Mouse (Mus musculus) embryonic facial prominence, embryonic 14.5 days (tissue): ENCODE data around the gene Atxn1. TPM values are rescaled to one million over a fixed set of nuclear protein-coding genes. Genes with fewer than 3 reads are reported as not detected.

Source experiments
- ATAC-seq: fragments of 200-750 bp; cut with Nextera tagmentation; 2 replicates; pipeline ENCODE4 v1.8.0; 2017; ENCODE audit warnings: low read depth, moderate number of reproducible peaks, moderate TSS enrichment
- DNase-seq: peaks from one replicate; pipeline ENCODE4 v3.0.0-alpha.2; 2015; ENCODE audit warnings: low spot score
- H3K27ac ChIP-seq: fragments of 300-500 bp; sonication (generic); replicated peaks from 2 replicates; pipeline ENCODE4 v1.5.1; 2014; ENCODE audit warnings: low read depth, mild to moderate bottlenecking, low read length, moderate library complexity
- H3K27me3 ChIP-seq: fragments of 300-500 bp; sonication (generic); replicated peaks from 2 replicates; pipeline ENCODE4 v1.6.1; 2014; ENCODE audit warnings: low read length; ENCODE audit not compliant: control insufficient read depth, insufficient read depth
- H3K36me3 ChIP-seq: fragments of 300-500 bp; sonication (generic); 2 replicates; pipeline ENCODE4 v1.6.1; 2014; ENCODE audit warnings: low read length, mixed read lengths; ENCODE audit not compliant: control insufficient read depth, insufficient read depth
- H3K4me1 ChIP-seq: fragments of 300-500 bp; sonication (generic); 2 replicates; pipeline ENCODE4 v1.6.1; 2014; ENCODE audit warnings: antibody characterized with exemption, low read length; ENCODE audit not compliant: control insufficient read depth, insufficient read depth
- H3K4me2 ChIP-seq: fragments of 300-500 bp; sonication (generic); 2 replicates; pipeline ENCODE4 v1.6.1; 2014; ENCODE audit warnings: low read depth, mild to moderate bottlenecking, low read length, moderate library complexity, mixed read lengths
- H3K4me3 ChIP-seq: fragments of 300-500 bp; sonication (generic); 2 replicates; pipeline ENCODE4 v1.5.1; 2014; ENCODE audit warnings: low read depth, mild to moderate bottlenecking, low read length
- H3K9ac ChIP-seq: fragments of 300-500 bp; sonication (generic); 2 replicates; pipeline ENCODE4 v1.6.1; 2014; ENCODE audit warnings: low read depth, mild to moderate bottlenecking, low read length, moderate library complexity, mixed read lengths
- H3K9me3 ChIP-seq: fragments of 300-500 bp; sonication (generic); 2 replicates; pipeline ENCODE4 v1.6.1; 2016; ENCODE audit warnings: low read length; ENCODE audit not compliant: control insufficient read depth
- WGBS: fragments of 180-500 bp; shearing (Covaris S2); extraction: QIAGEN DNeasy Blood & Tissue Kit; methylation state at CpG from one replicate; pipeline ENCODE4 v1.1.7; 2014; 5-methylcytosine and 5-hydroxymethylcytosine counted together
- polyA plus RNA-seq: library from polyadenylated mRNA; unstranded; fragments of >200 nt; fragmentation: Nextera tagmentation; extraction: Ambion mirVana; gene quantifications from 2 replicates; pipeline ENCODE4 v1.2.1, GENCODE M21; 2014

Gene Atxn1
- polyA plus RNA-seq, 1 experiment from 2014 or later: 3.6 TPM

DNA sequence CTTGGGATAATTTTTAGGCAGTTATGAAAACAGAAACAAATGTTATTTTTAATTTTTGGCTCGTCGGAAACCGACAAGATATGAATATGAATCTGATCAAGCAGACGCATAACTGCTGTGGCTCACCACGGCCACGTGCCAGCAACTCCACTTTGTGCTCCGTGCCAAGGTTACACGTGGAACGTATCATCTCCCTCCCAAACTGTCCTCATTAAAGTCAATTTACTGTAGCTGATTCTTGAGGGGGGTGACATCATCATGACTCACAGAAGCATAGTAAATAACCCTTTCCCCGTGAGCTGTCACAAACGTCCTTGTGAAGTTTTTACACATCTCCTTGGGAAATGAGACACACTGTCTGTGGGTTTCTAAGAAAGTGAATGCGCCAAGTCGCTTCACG is 97.5 kb downstream of the Atxn1 start:
- Histone ChIP-seq H3K9me3 (no peaks in the 10 kb centered on the region), H3K27me3 (no peaks in the 10 kb centered on the region), H3K4me3 (no peak overlapping the region), H3K27ac (no peak overlapping the region), H3K4me2 (no peak overlapping the region), H3K9ac (no peak overlapping the region), H3K36me3 (no peaks in the 10 kb centered on the region), H3K4me1 (peaks cover 12% of the 10 kb centered on the region; the same call in 1 of the 2 replicates)
- 60% methylated on average over 14 of the region's 14 CpGs for WGBS
- DNase-seq (peak; percentile 68), ATAC-seq (no peak)

DNA sequence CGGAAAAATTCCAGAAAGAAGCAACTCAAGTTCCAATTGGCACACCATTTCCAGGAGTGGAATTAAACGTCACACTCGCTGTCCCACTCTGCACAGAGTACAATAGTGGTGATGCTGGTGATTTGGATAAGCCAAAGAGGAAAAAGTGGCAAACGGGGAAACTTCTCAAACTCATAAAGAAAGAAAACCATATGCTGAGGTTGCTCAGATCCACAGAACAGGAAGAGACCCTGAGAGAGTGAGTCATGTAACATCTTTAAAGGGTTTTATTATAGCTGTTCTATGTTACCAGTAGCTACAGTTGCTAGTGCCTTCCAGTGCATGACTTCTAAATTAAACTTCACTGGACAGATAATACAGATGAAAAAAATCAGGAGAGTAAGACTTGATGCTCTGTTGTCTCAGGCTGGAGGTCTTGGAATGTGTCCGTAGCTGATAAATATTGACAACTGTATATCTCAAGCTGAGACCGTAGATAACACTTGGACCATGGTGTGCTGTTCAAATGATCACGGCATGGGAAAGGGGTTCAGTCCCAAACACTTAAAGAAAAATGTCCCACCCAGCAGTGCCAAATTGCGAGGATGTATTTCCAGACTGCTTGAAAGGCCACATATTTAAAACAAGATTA is 98.1 kb downstream of the Atxn1 start:
- 77% methylated on average over 8 of the region's 8 CpGs for WGBS
- Histone ChIP-seq H3K9me3 (no peaks in the 10 kb centered on the region), H3K4me1 (peaks cover 12% of the 10 kb centered on the region; the same call in 1 of the 2 replicates), H3K27me3 (no peaks in the 10 kb centered on the region), H3K4me3 (no peak overlapping the region), H3K9ac (no peak overlapping the region), H3K27ac (no peak overlapping the region), H3K36me3 (no peaks in the 10 kb centered on the region), H3K4me2 (no peak overlapping the region)
- DNase-seq (no peak), ATAC-seq (no peak)

DNA sequence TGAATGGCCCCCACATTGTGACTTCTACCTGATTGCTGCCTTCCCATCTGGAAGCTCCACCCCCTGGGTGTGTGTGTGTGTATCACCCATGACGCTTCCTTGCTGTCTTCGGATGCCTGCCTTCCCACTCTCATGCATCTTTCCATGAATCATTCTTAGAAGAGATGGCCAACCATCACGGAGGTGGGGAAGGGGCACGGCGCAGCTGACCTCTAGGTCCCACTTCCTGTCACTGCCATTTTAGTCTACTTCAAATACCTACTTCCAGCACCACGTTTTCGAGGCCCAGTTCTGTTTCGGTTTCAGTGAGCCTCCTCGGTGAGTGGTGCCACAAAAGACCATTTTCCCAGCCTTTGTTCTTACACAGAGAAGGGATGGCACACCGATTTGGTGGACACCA is 99.2 kb downstream of the Atxn1 start:
- H3K27ac ChIP-seq: no peak overlapping the region
- H3K9me3 ChIP-seq: no peaks in the 10 kb centered on the region
- 90% methylated on average over 10 of the region's 10 CpGs for WGBS
- H3K4me3 ChIP-seq: no peak overlapping the region
- H3K4me1 ChIP-seq: peaks cover 17% of the 10 kb centered on the region; the same call in 1 of the 2 replicates
- H3K36me3 ChIP-seq: no peaks in the 10 kb centered on the region
- no peak for ATAC-seq
- no peak overlapping the region for H3K9ac ChIP-seq
- no peak overlapping the region for H3K4me2 ChIP-seq
- no peaks in the 10 kb centered on the region for H3K27me3 ChIP-seq
- no peak for DNase-seq

DNA sequence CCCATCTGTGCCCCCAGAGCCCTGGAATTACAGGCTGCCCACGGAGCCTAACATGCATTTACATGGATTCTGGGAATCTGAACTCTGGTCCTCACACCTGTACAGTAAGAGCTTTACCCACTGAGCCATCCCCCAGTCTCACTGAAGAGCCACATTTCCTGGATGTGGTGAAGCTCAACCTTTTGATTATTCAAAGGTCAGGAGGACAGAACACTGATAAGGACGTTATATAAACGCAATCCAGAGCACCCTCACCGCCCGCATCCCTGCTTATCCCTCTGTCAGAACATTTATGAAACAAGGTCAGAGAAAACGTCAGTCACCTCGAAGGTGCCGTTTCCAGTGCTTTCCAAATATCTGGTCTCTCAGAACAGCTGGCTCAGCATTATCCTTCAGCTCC is 101.0 kb downstream of the Atxn1 start:
- Histone ChIP-seq H3K4me3 (no peak overlapping the region), H3K4me2 (no peak overlapping the region), H3K4me1 (peaks cover 17% of the 10 kb centered on the region; the same call in 1 of the 2 replicates), H3K27me3 (no peaks in the 10 kb centered on the region), H3K27ac (no peak overlapping the region), H3K9me3 (no peaks in the 10 kb centered on the region), H3K36me3 (no peaks in the 10 kb centered on the region), H3K9ac (no peak overlapping the region)
- WGBS: 85% methylated on average over 8 of the region's 8 CpGs
- ATAC-seq: no peak
- DNase-seq: no peak

DNA sequence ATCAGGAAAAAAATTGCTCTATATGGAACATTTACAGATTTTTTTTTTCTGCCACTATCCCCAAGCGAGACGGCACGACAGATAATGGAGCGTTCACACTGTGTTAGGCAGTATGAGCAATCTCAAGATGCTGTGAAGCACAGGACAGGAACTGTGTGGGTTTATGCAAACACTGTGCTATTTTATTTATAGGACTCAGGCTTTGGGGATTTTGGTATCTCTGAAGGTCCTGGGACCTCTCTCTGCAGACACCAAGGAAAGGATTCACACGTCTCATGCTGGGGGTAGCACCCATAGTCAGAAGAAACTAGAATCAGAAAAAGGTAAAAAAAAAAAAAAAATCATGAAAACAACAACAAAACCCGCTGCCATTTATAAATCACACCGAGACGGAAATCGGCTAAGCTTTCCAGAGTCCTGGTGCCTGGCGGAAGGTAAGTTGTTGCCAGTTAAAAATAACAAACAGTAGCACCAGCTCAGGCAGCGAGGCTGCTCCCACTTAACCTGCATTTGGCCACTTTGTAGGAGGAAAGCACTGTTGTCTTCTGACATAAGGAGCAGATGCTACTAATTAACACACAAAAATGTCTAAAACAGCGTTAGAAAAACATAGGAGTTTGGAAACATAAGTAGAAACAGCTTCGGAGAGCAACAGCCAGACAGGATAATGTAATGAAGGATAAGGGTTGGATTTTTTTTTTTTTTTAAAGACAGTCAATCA is 102.8 kb downstream of the Atxn1 start:
- ATAC-seq: no peak
- Histone ChIP-seq H3K9me3 (no peaks in the 10 kb centered on the region), H3K27me3 (no peaks in the 10 kb centered on the region), H3K4me1 (peaks cover 14% of the 10 kb centered on the region; the same call in 1 of the 2 replicates), H3K27ac (no peak overlapping the region), H3K4me3 (no peak overlapping the region), H3K9ac (no peak overlapping the region), H3K36me3 (no peaks in the 10 kb centered on the region), H3K4me2 (no peak overlapping the region)
- peak; percentile 30 for DNase-seq
- WGBS: 39% methylated on average over 13 of the region's 13 CpGs

DNA sequence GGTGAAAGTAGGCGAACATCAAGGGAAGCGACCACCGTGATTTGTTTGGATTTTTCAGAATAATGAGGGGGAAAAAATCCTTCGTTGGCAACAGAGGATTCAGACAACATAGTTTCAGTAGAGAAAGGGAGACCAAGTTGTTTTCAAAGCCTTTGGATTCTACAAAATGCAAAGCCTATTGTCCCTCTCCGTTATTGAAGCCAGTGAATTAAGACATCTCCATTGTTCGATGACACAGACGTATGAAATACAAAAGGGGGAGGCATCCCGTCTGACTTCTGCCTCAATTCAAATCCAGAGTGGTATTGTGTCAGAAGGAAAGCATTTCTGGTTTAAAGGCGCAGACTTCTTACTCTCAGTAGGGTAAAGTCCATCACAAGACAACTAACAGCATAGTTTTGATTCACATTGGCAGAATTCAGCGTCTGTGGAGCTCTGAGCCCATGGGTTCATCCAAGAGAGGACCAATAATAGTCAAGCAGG is 103.7 kb downstream of the Atxn1 start:
- ATAC-seq (no peak), DNase-seq (no peak)
- H3K27ac ChIP-seq: no peak overlapping the region

DNA sequence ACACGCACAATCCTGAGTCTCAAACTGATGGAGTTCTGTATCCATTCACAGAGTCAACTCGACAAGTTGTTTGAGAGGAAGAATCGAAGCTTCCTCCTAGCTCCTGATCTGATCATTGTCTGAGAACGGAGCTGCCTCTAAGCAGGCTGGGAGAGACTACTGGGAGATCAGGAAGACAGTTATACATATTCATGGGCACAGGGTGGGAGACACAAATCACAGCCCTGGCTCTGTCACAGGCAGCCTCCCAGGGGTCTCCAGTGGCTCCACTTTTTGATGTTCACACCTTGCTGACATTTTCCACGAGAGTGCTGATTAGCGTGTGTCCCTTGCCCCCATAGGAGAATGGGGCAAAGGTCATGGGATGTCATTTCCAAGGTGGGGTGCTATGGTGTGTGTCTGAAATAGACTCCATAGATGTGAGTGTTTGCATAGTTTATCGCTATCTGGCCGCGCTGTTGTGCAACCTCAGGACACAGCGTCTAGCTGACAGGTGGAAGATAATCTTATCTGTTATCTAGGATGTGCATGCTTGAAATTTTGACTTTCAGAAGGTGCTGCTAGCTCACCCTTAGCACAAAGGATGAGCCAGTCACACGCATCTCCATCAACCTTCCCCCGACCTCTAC is 105.6 kb downstream of the Atxn1 start:
- H3K9me3 ChIP-seq: no peaks in the 10 kb centered on the region
- no peak overlapping the region for H3K9ac ChIP-seq
- no peak overlapping the region for H3K27ac ChIP-seq
- no peak overlapping the region for H3K4me2 ChIP-seq
- 86% methylated on average over 12 of the region's 12 CpGs for WGBS
- no peak overlapping the region for H3K4me3 ChIP-seq
- no peak for DNase-seq
- ATAC-seq: no peak
- no peaks in the 10 kb centered on the region for H3K27me3 ChIP-seq
- H3K36me3 ChIP-seq: no peaks in the 10 kb centered on the region
- peaks cover 8% of the 10 kb centered on the region; the same call in 1 of the 2 replicates for H3K4me1 ChIP-seq

More for the DNA sequence above, 103.7 kb downstream of the Atxn1 start:
- Histone ChIP-seq H3K36me3 (no peaks in the 10 kb centered on the region), H3K27me3 (no peaks in the 10 kb centered on the region), H3K4me2 (no peak overlapping the region), H3K9me3 (no peaks in the 10 kb centered on the region), H3K4me3 (no peak overlapping the region), H3K9ac (no peak overlapping the region), H3K4me1 (peaks cover 8% of the 10 kb centered on the region; the same call in 1 of the 2 replicates)
- WGBS: 65% methylated on average over 10 of the region's 10 CpGs

DNA sequence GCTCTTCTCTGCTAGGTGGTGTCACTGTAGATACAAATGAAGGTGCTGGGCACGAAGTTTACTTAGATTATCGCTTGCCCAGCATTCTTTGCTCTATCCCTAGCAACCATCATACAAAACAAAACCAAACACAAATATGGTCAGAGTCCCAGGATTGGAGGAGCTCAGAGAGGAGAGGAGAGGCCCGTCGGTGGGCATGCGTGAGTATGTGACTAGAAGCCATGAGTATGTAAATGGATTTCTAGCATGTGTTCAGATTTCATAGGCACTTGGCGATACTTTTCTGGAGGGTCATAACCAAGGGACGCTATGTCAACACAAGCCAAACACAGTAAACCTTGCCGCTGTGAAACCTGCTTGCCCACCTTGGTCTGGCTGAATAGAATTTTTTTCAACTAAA is 107.4 kb downstream of the Atxn1 start:
- Histone ChIP-seq H3K4me2 (no peak overlapping the region), H3K4me3 (no peak overlapping the region), H3K4me1 (peaks cover 8% of the 10 kb centered on the region; the same call in 1 of the 2 replicates), H3K9ac (no peak overlapping the region), H3K27me3 (no peaks in the 10 kb centered on the region), H3K9me3 (no peaks in the 10 kb centered on the region), H3K27ac (no peak overlapping the region), H3K36me3 (no peaks in the 10 kb centered on the region)
- WGBS: 91% methylated on average over 8 of the region's 8 CpGs
- no peak for DNase-seq
- no peak for ATAC-seq
